Mouse (Mus musculus): Measurements from ENCODE around the gene Faim. TPM values are rescaled to one million over a fixed set of nuclear protein-coding genes. Genes with fewer than 3 reads are reported as not detected.

Faim gene
- polyA plus RNA-seq, 1 experiment from 2014 or later = 76.5 TPM

DNA sequence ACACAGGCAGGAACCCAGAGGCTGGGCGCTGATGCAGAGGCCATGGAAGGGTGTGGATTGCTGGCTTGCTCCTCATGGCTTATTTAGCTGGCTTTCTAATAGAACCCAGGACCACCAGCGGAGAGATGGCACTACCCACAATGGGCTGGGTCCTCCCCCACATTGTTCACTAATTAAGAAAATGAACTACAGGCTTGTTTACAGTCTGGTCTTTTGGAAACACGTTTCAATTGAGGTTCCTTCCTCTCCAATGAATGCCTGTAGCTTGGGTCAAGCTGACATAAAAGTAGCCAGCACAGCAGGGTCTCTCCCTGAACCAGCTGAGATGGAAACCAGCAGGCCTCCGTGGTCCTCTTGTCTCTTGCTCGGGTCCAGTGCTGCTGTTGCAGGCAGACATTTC is 35.0 kb downstream of the Faim start:
- no peaks in the 10 kb centered on the region for H3K36me3 ChIP-seq (ENCODE audit: control insufficient read depth, insufficient read depth, low read length)
- no peaks in the 10 kb centered on the region for H3K9me3 ChIP-seq (ENCODE audit: control insufficient read depth, low read length)
- WGBS = 22% methylated on average over 5 of the region's 5 CpGs
- no peak overlapping the region for H3K27ac ChIP-seq (ENCODE audit: low read depth, low read length)
- no peak overlapping the region for H3K9ac ChIP-seq (ENCODE audit: low read length)
- DNase-seq (ENCODE audit: low spot score) (no peak), ATAC-seq (ENCODE audit: insufficient read depth, low FRiP score, low TSS enrichment) (no peak)
- no peak overlapping the region for H3K4me3 ChIP-seq (ENCODE audit: low read depth, low read length)
- no peaks in the 10 kb centered on the region for H3K4me1 ChIP-seq (ENCODE audit: control insufficient read depth, insufficient read depth, low read length)
- H3K4me2 ChIP-seq (ENCODE audit: low read depth) = no peak overlapping the region
- no peaks in the 10 kb centered on the region for H3K27me3 ChIP-seq (ENCODE audit: control insufficient read depth, insufficient read depth, low read length)

DNA sequence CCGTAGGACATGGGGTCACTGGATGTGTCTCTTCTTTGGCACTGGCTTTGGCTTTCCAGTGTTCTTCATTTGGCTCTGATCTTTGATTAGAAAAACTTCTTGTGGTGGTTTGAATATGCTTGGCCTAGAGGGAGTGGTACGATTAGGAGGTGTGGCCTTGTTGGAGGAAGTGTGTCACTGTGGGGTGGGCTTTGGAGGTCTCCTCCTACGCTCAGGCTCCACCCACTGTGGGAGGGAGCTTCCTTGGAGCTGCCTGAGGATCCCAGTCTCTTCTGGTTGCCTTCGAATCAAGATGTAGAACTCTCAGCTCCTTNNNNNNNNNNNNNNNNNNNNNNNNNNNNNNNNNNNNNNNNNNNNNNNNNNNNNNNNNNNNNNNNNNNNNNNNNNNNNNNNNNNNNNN is 35.6 kb downstream of the Faim start:
- ATAC-seq (ENCODE audit: insufficient read depth, low FRiP score, low TSS enrichment) = no peak
- Histone ChIP-seq H3K9me3 (ENCODE audit: control insufficient read depth, low read length) (no peaks in the 10 kb centered on the region), H3K4me1 (ENCODE audit: control insufficient read depth, insufficient read depth, low read length) (no peaks in the 10 kb centered on the region), H3K4me3 (ENCODE audit: low read depth, low read length) (no peak overlapping the region), H3K36me3 (ENCODE audit: control insufficient read depth, insufficient read depth, low read length) (no peaks in the 10 kb centered on the region), H3K27ac (ENCODE audit: low read depth, low read length) (no peak overlapping the region), H3K27me3 (ENCODE audit: control insufficient read depth, insufficient read depth, low read length) (no peaks in the 10 kb centered on the region), H3K9ac (ENCODE audit: low read length) (no peak overlapping the region), H3K4me2 (ENCODE audit: low read depth) (no peak overlapping the region)
- WGBS = 82% methylated on average over 4 of the region's 4 CpGs
- DNase-seq (ENCODE audit: low spot score) = no peak

DNA sequence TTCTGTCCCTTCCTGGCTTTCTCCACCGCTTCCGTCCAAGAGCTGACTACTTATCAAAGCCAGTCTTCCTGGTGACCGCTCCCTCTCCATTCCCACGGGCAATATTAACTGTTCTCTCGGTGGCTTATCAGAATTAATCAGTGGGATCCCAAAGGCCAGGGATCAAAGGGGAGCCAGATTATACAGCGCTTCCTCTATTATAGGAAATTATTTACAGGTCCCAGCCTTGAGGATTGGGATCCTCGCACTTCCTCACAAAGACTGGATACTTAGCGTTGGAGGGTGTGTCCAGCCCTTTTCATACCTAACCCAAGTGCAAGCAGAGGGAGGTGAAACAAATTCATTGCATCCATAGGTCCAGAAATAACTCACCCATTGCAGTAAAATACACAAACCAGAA is 45.9 kb downstream of the Faim start:
- Histone ChIP-seq H3K27me3 (ENCODE audit: control insufficient read depth, insufficient read depth, low read length) (no peaks in the 10 kb centered on the region), H3K9ac (ENCODE audit: low read length) (no peak overlapping the region), H3K4me3 (ENCODE audit: low read depth, low read length) (no peak overlapping the region), H3K27ac (ENCODE audit: low read depth, low read length) (no peak overlapping the region), H3K36me3 (ENCODE audit: control insufficient read depth, insufficient read depth, low read length) (no peaks in the 10 kb centered on the region), H3K9me3 (ENCODE audit: control insufficient read depth, low read length) (no peaks in the 10 kb centered on the region), H3K4me2 (ENCODE audit: low read depth) (no peak overlapping the region), H3K4me1 (ENCODE audit: control insufficient read depth, insufficient read depth, low read length) (no peaks in the 10 kb centered on the region)
- ATAC-seq (ENCODE audit: insufficient read depth, low FRiP score, low TSS enrichment) (no peak), DNase-seq (ENCODE audit: low spot score) (no peak)
- 87% methylated on average over 8 of the region's 8 CpGs for WGBS

DNA sequence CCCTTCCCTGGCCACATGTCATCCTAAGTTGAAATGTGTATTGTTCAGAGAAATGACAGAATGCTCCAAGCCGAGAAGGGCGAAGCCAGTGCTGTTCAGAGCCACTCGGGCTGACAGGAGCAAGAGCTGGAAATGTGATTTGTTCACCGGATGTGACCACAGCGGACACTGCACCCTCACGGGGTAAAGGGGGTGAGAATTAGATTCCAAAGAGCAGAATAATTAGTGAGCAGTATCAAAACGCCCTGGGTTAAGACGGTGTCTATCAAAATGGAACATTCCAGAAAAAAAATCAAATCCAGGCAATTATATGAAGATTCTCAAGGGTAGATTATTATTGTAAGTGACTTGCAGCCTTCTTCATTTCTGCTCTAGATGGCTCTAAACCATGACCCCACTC is 47.9 kb downstream of the Faim start:
- ATAC-seq (ENCODE audit: insufficient read depth, low FRiP score, low TSS enrichment) (no peak), DNase-seq (ENCODE audit: low spot score) (no peak)
- Histone ChIP-seq H3K27me3 (ENCODE audit: control insufficient read depth, insufficient read depth, low read length) (no peaks in the 10 kb centered on the region), H3K9me3 (ENCODE audit: control insufficient read depth, low read length) (no peaks in the 10 kb centered on the region), H3K4me3 (ENCODE audit: low read depth, low read length) (no peak overlapping the region), H3K4me2 (ENCODE audit: low read depth) (no peak overlapping the region), H3K27ac (ENCODE audit: low read depth, low read length) (no peak overlapping the region), H3K36me3 (ENCODE audit: control insufficient read depth, insufficient read depth, low read length) (no peaks in the 10 kb centered on the region), H3K4me1 (ENCODE audit: control insufficient read depth, insufficient read depth, low read length) (no peaks in the 10 kb centered on the region), H3K9ac (ENCODE audit: low read length) (no peak overlapping the region)
- WGBS = 92% methylated on average over 8 of the region's 8 CpGs

DNA sequence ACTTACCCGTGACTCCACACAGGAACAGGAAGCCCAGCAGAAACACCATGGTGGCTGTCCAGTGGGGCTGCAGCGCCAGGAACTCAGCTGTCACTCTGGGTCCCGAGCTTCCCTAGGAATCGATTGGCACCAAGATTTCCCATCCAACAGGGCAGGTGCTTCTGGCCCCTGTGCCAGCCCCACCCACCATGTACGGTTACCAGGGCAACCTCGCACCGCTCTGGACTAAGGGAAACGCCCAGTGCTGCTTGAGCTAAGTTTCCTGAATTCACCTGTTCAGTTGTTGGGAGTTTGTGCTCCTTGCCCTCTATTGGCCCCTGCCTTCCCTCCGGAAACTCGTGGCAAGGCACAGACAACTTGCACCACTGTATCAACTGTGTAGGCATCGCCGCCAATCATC is 49.4 kb downstream of the Faim start, which contains the start of gene Gm1123:
Gene Gm1123 (minus strand): TSS at position 141 of the 400 bp plus-strand sequence.
- no peak within 1 kb of the TSS for H3K9ac ChIP-seq (ENCODE audit: low read length)
- no peak within 1 kb of the TSS for H3K27ac ChIP-seq (ENCODE audit: low read depth, low read length)
- no peak within 1 kb of the TSS for H3K4me3 ChIP-seq (ENCODE audit: low read depth, low read length)
- 85% methylated on average over 12 of the region's 12 CpGs for WGBS
- H3K4me2 ChIP-seq (ENCODE audit: low read depth) = no peak within 1 kb of the TSS
- H3K36me3 ChIP-seq (ENCODE audit: control insufficient read depth, insufficient read depth, low read length) = no peaks in the 10 kb centered on the region
- no peak for ATAC-seq (ENCODE audit: insufficient read depth, low FRiP score, low TSS enrichment)
- no peaks in the 10 kb centered on the region for H3K4me1 ChIP-seq (ENCODE audit: control insufficient read depth, insufficient read depth, low read length)
- H3K27me3 ChIP-seq (ENCODE audit: control insufficient read depth, insufficient read depth, low read length) = no peaks in the 10 kb centered on the region
- H3K9me3 ChIP-seq (ENCODE audit: control insufficient read depth, low read length) = no peaks in the 10 kb centered on the region
- DNase-seq (ENCODE audit: low spot score) = no peak

DNA sequence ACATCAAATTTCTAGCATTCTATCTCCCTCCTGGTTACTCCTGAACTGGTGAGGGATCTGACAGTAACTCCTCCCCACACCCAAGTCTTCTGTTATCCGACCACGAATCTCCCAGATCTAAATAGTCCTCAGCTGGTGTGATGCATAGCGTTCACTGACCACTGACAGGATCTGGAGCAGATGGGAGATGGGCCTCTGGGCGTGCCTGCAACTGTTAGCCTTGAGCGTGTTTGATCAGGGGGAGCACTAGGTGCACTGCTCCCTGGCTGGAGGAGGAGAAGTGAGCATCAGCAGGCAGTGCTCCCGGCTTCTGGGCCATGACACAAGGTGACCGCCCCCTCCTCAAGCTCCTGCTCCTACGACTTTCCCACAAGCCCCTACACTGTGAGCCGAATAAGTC is 55.8 kb downstream of the Faim start:
- 84% methylated on average over 9 of the region's 9 CpGs for WGBS
- DNase-seq (ENCODE audit: low spot score) = no peak
- H3K27me3 ChIP-seq (ENCODE audit: control insufficient read depth, insufficient read depth, low read length) = no peaks in the 10 kb centered on the region

DNA sequence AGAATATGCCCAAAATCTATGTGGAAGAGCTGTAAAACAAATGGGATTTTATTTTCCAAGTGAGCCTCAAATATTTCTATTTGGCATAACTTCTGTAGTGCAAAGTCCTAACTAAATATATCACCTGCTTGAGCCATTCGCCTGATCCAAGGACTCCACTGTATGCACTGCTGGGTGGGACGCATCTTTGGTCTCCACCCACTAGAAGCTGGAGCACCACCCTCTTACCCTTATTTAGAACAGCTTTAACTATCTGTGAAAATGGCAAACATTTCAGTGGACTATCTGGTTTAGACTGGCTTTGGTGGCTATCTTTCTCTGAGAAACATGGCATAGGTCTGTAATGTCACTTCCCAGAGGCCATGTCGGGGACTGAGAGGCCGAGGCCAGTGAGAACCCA is 56.5 kb downstream of the Faim start:
- WGBS = 92% methylated on average over 4 of the region's 4 CpGs
- no peak overlapping the region for H3K27ac ChIP-seq (ENCODE audit: low read depth, low read length)
- H3K36me3 ChIP-seq (ENCODE audit: control insufficient read depth, insufficient read depth, low read length) = no peaks in the 10 kb centered on the region; the same call in 1 of the 2 replicates
- H3K9ac ChIP-seq (ENCODE audit: low read length) = no peak overlapping the region
- H3K27me3 ChIP-seq (ENCODE audit: control insufficient read depth, insufficient read depth, low read length) = no peaks in the 10 kb centered on the region
- DNase-seq (ENCODE audit: low spot score) = no peak
- no peaks in the 10 kb centered on the region for H3K4me1 ChIP-seq (ENCODE audit: control insufficient read depth, insufficient read depth, low read length)
- H3K4me3 ChIP-seq (ENCODE audit: low read depth, low read length) = no peak overlapping the region
- no peaks in the 10 kb centered on the region for H3K9me3 ChIP-seq (ENCODE audit: control insufficient read depth, low read length)
- no peak overlapping the region for H3K4me2 ChIP-seq (ENCODE audit: low read depth)
- no peak for ATAC-seq (ENCODE audit: insufficient read depth, low FRiP score, low TSS enrichment)

More for the DNA sequence above, 55.8 kb downstream of the Faim start:
- Histone ChIP-seq H3K9me3 (ENCODE audit: control insufficient read depth, low read length) (no peaks in the 10 kb centered on the region), H3K4me2 (ENCODE audit: low read depth) (no peak overlapping the region), H3K4me3 (ENCODE audit: low read depth, low read length) (no peak overlapping the region), H3K9ac (ENCODE audit: low read length) (no peak overlapping the region), H3K27ac (ENCODE audit: low read depth, low read length) (no peak overlapping the region), H3K36me3 (ENCODE audit: control insufficient read depth, insufficient read depth, low read length) (no peaks in the 10 kb centered on the region; the same call in 1 of the 2 replicates), H3K4me1 (ENCODE audit: control insufficient read depth, insufficient read depth, low read length) (no peaks in the 10 kb centered on the region)
- ATAC-seq (ENCODE audit: insufficient read depth, low FRiP score, low TSS enrichment) = no peak

DNA sequence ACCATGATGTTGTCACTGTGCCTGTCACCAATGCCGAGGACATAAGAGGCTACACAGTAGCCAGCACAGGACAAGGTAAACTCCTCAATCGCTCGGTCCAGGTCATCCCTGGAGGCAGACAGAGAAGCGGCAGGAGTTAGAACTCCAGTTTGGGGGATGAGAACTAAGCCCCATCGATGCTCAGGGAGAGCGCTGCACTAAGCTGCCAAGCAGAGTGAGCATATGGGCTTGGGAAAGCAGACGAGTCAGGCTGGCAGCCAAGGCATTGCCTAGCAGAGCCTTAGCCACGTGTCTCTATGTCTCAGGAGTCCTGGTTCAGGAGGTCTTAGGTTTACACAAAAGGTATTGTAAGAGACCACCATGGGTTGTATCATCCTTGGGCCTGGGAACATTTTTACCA is 58.6 kb downstream of the Faim start:
- no peak overlapping the region for H3K4me2 ChIP-seq (ENCODE audit: low read depth)
- H3K36me3 ChIP-seq (ENCODE audit: control insufficient read depth, insufficient read depth, low read length) = no peaks in the 10 kb centered on the region; the same call in 1 of the 2 replicates
- H3K27ac ChIP-seq (ENCODE audit: low read depth, low read length) = no peak overlapping the region
- H3K9ac ChIP-seq (ENCODE audit: low read length) = no peak overlapping the region
- ATAC-seq (ENCODE audit: insufficient read depth, low FRiP score, low TSS enrichment) (no peak), DNase-seq (ENCODE audit: low spot score) (no peak)
- no peaks in the 10 kb centered on the region for H3K9me3 ChIP-seq (ENCODE audit: control insufficient read depth, low read length)
- no peaks in the 10 kb centered on the region for H3K27me3 ChIP-seq (ENCODE audit: control insufficient read depth, insufficient read depth, low read length)
- no peak overlapping the region for H3K4me3 ChIP-seq (ENCODE audit: low read depth, low read length)
- 89% methylated on average over 8 of the region's 8 CpGs for WGBS
- no peaks in the 10 kb centered on the region for H3K4me1 ChIP-seq (ENCODE audit: control insufficient read depth, insufficient read depth, low read length)

DNA sequence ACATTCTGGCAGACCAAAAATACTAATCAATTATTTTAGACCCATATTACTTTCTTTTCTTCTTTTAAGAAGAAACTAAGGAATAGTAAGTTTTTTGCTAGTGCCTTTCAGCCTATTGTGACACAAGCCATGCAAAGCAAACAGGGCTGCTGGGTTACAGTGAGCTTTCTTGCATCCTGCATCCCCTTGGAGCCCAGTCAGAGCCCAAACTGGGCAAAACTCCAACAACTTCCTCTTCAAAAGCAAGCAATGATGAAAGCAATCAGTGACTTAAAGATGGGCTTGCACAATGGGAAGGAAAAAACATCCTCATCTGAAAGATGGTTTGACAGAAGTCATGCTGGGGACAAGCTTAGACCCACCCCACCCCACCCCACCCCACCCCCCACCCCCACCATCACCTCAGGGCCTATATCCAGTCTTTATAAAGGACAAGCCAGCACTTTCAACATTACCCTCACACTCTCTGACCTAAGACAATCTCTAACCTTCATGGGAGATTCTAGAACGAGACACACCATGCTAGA is 62.6 kb downstream of the Faim start:
- Histone ChIP-seq H3K9me3 (ENCODE audit: control insufficient read depth, low read length) (no peaks in the 10 kb centered on the region), H3K4me2 (ENCODE audit: low read depth) (no peak overlapping the region), H3K4me1 (ENCODE audit: control insufficient read depth, insufficient read depth, low read length) (no peaks in the 10 kb centered on the region), H3K36me3 (ENCODE audit: control insufficient read depth, insufficient read depth, low read length) (no peaks in the 10 kb centered on the region; the same call in 1 of the 2 replicates), H3K27me3 (ENCODE audit: control insufficient read depth, insufficient read depth, low read length) (no peaks in the 10 kb centered on the region), H3K4me3 (ENCODE audit: low read depth, low read length) (no peak overlapping the region), H3K27ac (ENCODE audit: low read depth, low read length) (no peak overlapping the region), H3K9ac (ENCODE audit: low read length) (no peak overlapping the region)
- DNase-seq (ENCODE audit: low spot score) (no peak), ATAC-seq (ENCODE audit: insufficient read depth, low FRiP score, low TSS enrichment) (no peak)
- WGBS = 92% methylated on average over 1 of the region's 1 CpGs
